In the genomic region with DNA sequence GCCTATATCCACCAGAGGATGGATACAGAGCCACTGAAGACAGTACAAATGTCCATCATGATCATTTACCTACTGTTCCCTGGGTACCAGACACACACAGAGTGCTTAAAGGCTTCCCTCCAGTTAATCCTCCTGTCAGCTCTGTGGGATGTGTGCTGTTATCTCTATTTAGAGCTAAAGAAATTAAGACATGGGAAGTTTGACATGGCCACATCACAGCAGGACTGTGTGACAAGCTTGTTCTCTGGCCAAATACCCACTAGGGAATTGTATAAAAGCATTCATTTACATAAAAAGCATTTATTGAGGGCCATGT, we compare ENCODE assay signal across 18 mouse cellular contexts.
"Had no signal": no experiment of that assay in that cellular context is flagged by ENCODE, and none has a peak within 500 bp of the region (broad histone marks: within the 10 kb centered on the region; RNA-seq: fewer than 3 reads in every experiment).

No protein-coding gene starts in this region.

- H3K9me3 ChIP-seq: intestine, embryonic 15.5 days; kidney, embryonic 15.5 days; neural tube, embryonic 13.5 days; stomach, embryonic 15.5 days had no signal

- H3K9ac ChIP-seq: intestine, embryonic 15.5 days; kidney, embryonic 15.5 days; liver, embryonic 14.5 days; liver, postnatal 0 days; lung, embryonic 14.5 days; neural tube, embryonic 13.5 days; stomach, embryonic 15.5 days had no signal

- H3K4me2 ChIP-seq: intestine, embryonic 15.5 days; kidney, embryonic 15.5 days; lung, embryonic 14.5 days; neural tube, embryonic 13.5 days; stomach, embryonic 15.5 days had no signal

- H3K36me3 ChIP-seq: intestine, embryonic 15.5 days; kidney, embryonic 15.5 days; neural tube, embryonic 13.5 days; stomach, embryonic 15.5 days had no signal

- H3K4me3 ChIP-seq: intestine, embryonic 15.5 days; kidney, embryonic 15.5 days; left cerebral cortex, adult 2 months; myocyte; neural tube, embryonic 13.5 days; stomach, embryonic 15.5 days had no signal

- ATAC-seq: intestine, embryonic 15.5 days; liver, postnatal 0 days; lung, postnatal 0 days had no signal

- H3K27me3 ChIP-seq: neural tube, embryonic 13.5 days; stomach, embryonic 15.5 days had no signal

- H3K27ac ChIP-seq: intestine, embryonic 15.5 days; kidney, embryonic 15.5 days; liver, embryonic 14.5 days; macrophage; neural tube, embryonic 13.5 days; stomach, embryonic 15.5 days had no signal

- H3K4me1 ChIP-seq: intestine, embryonic 15.5 days; kidney, embryonic 15.5 days; neural tube, embryonic 13.5 days; stomach, embryonic 15.5 days had no signal

- DNase-seq: kidney, adult 11 months; kidney, adult 8-10 months; kidney, postnatal 14 days; kidney, postnatal 4 days; lung, embryonic 14.5 days; retina, postnatal 1 day; spleen, adult 18-20 months; thymus, postnatal 25 days had no signal
